Mouse (Mus musculus): Measurements from ENCODE around the gene Atp9a.
"Not testable (repeated sequence)": the region's sequence is repeated elsewhere in the genome, so short reads cannot be mapped to it uniquely, and the experiment has no call there.

Gene Atp9a

DNA sequence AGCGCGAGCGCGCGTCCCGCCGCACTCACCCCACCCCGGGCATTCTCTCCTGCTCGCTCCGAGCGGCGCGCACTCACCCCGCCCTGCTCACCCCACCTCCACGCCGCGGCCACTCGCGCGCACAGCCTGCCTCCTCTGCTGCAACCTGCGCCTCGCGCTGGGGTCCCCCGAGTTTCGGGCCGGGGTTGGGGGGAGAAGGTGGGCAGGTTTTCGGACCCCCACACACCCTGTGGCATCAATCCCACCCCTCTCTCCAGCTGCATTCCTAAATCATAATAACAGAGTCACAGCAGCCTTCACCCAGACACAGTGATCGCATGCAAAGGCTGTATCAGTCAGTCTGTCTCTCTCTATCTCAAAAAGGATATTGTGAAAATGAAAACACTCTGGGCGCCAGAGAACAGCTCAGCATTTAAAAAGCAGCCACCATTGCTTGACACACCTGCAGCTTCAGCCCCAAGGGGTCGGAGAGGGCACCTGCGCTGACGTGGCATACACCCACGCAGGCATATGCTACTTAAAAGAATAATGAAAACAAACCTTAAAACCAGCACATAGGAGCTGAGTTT is at the start of gene Atp9a:
TSS of gene Atp9a (minus strand) at position 351 of the 569 bp plus-strand sequence.
- in situ Hi-C loops (cut with MboI, MseI) = no loop called here

DNA sequence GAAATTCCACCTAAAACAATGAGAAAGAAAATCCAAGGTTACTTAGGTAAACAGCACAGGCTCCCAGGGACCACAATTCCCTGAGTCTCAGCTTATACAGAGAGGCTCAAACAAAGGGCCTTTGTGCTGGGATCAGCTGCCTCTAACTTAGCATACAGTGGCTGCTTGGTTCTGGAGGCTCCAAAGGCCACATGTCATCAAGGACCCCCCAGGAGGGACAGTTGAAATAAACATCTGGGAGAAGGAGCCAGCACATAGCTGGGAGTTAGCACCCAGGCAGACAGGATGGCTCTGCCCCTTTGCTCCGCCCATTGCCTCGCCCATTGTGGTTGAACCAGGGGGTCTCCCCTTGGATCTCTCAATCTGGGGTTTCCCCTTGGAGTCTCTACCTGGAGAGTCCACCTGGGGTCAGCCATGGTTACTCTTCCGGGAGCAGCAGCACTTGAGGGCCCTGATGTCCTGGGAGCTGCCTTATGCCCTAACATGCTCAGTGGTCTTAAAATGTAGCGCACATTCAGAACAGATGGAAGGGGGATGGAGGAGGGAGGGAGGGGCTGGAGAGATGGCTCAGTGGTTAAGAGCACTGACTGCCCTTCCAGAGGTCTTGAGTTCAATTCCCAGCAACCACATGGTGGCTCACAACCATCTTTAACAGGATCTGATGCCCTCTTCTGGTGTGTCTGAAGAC is 49.0 kb upstream of the Atp9a start:
- in situ Hi-C loops (cut with MboI, MseI) = no loop called here

DNA sequence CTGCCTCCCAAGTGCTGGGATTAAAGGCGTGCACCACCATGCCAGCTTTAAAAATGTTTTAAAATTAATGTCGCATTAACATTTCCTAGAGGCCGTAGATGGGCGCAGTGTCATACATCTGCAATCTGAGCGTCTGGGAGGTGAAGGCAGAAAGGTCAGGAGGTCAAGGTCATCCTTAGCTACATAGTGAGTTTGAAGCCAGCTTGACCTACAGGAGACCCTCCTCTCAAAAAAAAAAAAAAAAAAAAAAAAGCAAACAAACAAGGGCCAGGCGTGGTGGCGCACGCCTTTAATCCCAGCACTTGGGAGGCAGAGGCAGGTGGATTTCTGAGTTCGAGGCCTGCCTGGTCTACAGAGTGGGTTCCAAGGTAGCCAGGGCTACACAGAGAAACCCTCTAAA is 44.0 kb upstream of the Atp9a start:
- in situ Hi-C loops (cut with MboI, MseI) = no loop called here

DNA sequence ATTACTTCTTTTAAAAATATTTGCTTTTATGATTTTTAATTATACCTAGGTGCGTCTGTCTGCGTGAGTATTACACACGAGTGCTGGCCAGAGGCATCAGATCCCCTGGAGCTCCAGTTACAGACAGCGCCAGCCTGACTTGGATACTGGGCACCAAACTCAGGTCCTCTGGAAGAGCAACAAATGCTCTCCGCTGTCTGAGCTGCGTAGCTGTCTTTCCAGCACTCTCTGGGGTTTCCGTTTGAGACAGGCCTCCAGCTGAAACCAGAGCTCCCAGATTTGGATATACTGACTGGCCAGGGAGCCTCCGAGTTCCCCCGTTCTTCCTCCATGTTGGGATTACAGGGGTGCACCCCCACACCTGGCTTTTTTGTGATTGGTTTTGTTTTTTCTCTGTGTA is 38.4 kb upstream of the Atp9a start:
- in situ Hi-C loops (cut with MboI, MseI) = no loop called here

DNA sequence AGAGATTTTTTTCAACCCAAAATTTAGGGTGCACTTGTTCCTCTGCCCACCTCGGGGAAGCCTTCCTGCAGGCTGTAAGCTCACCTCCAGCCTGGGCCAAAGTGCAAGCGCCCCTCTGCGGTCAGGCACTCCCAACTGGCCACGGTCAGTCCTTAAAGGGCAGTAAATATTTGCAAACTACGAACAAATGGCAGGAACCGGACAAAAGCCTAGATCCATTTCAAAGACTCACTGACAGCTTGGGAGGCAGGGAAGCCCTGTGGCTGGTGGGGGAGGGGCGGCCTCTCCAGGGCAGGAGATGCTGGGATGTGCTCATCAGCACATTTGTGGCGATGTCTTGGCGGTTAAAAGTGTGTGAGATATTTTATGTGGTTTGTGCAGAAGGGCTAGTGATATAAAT is 37.8 kb upstream of the Atp9a start:
- in situ Hi-C loops (cut with MboI, MseI) = no loop called here

DNA sequence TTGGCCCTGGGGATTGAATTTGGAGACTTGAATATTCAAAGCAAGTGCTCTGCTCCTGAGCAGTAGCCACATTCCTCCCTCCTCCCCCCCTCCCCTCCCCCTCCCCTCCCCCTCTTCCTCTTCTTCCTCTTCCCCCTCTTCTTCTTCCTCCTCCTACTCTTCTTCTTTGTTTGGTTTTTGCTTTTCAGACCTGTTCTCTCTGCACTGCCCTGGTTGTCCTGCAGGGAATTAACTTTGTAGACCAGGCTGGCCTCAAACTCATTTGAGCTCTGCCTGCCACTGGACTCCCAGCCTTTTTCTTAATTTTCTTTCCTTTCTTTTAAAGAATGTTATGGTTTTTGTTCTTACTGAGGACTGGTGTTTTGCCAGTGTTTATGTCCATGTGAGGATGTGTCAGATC is 35.3 kb upstream of the Atp9a start:
- in situ Hi-C loops (cut with MboI, MseI) = loop anchor here (10.0 kb wide), 1 partner anchor 523 kb away; no protein-coding TSS in a partner anchor

DNA sequence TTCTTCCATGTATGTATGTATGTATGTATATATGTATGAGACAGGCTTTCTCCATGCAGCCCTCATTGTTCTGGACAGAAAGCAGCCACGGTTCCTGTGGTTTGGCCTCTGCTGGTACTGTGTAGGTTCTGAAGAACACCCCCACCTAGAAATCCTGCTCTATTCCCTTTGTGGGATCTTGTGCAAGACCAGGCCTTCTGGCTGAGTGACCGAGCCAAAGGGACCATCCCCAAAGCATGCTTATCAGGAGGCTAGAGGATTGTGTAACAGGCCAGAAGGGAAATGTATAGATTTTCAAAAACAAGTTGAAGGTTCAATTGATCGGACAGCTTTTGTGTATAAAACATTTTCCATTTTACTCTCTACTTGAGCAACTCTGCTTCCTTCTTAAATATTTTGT is 34.0 kb upstream of the Atp9a start:
- in situ Hi-C loops (cut with MboI, MseI) = loop anchor here (10.0 kb wide), 1 partner anchor 521 kb away; no protein-coding TSS in a partner anchor

DNA sequence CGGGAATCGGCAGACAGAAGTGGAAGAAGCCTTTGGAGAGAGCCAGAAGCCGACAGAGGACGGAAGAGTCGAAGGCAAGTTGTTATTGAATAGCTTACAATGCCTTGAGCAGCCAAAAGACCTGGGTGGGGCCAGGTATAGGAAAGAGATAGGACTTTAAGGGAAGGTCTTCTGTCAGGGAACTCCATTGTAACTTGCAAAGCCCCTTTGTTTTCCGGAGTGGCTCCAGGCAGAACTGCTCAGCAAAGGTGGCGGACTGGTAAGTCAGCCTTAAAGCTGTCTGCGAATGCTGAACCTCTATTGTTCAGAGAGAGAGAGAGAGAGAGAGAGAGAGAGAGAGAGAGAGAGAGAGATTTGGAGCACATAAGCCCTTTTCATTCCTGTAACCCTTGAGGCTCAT is 27.1 kb upstream of the Atp9a start:
- in situ Hi-C loops (cut with MboI, MseI) = no loop called here

DNA sequence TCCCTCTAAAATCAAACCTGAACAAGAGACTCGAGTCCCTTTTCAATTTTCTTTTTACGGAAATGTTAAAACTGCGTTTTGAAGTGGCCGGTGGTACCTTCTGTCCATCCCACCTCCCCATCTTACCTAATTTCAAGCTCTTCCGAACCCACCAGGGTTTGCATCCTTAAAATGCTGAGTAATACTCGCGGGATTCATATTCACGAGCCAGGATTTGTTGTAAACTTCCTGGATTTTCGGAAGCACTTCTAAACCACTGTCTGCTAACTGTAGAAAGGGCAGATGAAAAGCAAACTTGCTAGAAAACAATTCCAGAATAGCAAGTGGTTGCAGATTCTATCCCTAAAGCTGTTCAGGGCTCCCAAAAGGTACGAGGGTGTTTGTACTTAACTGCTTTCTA is 25.4 kb upstream of the Atp9a start, which contains the start of gene Sall4:
TSS of gene Sall4 (minus strand) at position 362 of the 400 bp plus-strand sequence.
- in situ Hi-C loops (cut with MboI, MseI) = no loop called here

DNA sequence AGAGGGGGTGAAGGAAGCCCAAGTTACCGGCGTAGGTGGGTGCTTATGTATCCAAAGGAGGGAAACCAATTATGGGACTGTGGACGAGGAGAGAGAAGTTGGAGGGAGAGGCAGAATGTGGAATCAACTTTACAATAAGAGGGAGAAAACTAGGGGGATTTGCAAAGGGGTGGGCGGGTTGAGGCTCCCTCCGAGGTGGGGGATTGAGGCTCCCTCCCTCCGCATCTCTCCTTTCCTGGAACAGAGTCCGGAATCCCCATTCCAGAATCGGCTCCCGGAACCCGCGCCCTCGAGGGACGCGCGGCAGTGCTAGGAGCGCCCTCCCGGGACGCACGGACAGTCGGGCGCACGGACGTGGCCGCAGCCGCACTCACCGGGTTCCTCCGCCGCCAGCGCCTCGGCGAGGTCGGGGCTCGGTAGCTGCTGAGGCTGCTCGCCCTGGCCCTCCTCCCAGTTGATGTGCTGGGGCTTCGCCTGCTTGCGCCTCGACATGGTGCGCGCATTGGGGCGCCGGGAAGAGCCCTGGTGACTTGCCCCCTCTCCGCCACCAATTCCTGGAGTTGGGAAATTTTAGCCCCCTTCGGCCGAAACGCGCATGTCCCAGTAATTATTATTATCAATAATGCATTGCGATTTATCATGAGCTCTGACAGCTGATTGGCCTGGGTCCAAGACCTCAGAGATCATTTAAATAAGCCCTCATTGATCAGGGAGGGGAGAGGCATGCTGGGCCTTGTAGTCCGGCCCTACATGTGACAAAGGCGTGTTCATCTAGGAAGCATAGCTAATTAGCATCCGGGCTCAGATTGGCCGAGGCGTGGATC is 24.5 kb upstream of the Atp9a start:
- in situ Hi-C loops (cut with MboI, MseI) = no loop called here

DNA sequence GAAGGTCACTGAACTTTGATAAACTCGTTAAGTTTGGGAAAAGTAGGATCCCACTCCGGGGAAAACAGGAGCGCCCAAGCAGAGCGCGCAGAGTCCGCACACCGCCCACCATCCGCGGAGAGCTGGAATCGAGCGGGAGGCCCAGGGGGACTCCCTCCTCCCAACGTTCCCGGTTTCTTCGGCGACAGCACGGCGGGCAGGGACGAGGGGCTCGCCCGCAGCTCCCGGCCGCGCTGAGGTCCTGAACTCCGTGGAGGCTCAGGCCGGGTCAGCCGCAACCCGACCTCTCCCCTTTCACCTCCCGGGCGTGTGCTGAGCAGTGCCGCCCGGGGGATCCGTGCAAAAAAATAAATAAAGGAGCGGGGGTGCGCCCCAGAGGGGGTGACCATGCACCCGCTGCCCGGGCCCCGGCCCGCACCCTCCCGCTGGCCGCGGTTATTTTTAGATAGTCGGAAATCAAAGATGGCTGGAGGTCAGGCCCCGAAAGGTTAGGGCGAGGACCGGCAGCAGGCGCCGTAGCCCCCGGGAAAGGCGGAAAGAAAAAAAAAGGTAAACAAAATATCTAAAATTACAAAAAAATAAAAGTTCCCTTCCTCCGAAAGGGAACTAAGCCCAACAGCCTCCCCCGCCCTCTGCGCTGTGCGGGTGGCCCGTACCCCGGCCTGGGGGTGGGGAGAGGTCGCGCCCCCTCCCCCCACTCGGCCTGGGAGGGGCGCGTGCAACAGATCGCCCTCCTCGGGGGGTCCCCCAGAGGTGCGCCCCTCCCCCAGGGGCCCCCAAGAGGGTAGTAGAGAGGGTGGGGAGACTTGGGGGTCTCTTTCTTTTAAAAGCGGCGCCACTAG is 23.7 kb upstream of the Atp9a start:
- in situ Hi-C loops (cut with MboI, MseI) = no loop called here

DNA sequence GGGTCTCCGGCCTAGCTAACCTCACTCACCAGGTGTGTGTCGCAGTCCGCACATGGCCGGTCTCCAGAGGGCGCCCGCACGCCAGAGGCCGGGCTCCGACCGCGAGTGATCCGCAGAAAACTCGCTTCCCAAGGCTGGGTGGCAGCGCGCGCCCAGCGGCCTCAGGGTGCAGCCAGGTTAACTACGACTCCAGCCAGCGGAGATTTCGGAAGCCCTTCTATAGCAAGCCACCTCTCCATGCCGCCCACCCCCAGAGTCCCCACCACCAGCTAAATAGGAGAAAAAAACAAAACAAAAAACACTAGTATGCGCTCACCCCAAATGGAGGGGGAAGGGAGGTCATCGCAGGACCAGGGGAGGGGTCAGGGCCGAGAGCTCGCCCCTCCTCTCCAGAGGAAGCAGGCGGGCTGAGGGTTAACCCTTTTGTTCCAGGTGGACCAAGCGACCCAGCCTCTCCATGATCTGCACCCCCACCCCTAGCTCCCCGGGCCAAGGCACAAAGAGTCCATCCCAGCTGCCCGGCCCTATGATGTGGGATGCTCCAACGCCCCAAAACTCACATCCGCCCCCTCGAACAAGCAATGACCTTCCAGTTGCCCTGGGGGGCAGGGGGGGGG is 23.0 kb upstream of the Atp9a start:
- in situ Hi-C loops (cut with MboI, MseI) = no loop called here

DNA sequence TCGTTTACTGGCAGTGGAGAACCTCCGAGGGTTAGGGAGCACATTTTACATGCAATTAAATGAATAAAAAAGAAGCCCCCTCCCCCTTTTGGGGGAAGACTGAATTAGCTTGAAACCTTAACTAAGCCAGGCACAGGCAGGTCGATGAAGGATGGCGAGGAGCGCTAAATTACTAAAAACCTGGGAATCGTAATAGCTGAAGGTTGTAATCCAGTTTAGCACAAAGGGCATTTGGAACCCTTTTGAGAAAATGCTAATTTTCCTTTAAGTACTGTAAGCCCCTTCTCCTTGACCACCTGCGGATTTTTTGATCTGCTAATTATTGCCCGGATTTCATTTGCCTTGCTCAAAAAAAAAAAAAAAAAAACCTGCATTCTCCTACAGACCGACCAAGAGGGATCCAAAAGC is 22.3 kb upstream of the Atp9a start:
- in situ Hi-C loops (cut with MboI, MseI) = no loop called here

DNA sequence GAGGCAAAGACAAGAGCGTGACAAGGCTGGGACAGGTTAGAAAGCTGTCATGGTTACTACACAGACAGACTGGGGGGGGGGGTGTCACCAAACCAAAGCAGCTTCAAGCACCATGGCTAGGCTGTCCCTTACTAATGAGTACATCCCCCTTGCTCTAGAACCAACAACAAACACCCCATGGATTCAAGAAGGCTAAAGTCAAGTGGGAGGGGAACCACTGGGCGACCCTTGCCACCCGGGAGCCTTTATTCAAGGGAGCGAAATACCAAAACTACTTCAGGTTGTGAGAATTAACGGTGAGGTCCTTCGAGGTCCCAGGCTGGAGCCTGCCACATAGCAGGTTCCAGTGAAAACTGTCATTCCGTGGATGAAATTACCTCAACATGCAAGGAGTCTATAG is 21.6 kb upstream of the Atp9a start:
- in situ Hi-C loops (cut with MboI, MseI) = no loop called here

DNA sequence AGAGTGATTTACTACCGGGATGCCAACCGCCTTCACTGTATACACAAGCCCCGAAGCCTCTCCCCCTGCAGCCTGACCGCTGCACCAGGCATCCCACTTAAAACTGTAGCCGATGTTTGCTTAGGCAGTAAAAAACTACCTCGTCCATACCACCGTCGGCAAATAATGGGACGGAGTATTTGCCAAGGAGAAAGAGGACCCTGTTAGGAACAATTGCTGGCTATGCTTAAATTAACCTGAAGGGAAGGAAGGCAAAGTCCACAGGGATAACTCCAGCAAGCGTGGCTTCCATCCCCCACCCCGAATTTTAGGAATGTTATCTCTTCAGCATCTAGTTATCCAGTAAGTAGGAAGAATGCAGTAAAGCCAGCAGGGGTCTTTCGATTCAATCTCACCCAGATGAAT is 20.2 kb upstream of the Atp9a start:
- in situ Hi-C loops (cut with MboI, MseI) = no loop called here

DNA sequence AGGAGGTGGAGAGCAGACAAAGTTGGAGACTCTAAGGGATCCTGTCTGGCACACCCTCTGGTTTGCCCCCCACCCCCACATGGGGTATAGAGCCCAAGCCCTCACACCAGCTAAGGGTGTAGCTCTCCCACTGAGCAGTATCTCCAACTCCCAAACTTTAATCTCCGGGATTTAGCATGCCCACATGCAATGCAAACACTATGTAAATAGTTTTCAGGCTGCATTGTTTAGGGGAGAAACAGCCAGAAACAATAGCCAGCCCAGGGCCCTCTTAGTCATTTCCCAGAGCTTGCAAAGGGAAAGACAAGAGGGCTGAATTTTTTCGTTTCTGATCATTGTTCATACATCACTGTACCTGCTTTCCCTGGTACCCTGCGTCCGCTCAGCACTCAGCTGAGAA is 19.7 kb upstream of the Atp9a start:
- in situ Hi-C loops (cut with MboI, MseI) = no loop called here

DNA sequence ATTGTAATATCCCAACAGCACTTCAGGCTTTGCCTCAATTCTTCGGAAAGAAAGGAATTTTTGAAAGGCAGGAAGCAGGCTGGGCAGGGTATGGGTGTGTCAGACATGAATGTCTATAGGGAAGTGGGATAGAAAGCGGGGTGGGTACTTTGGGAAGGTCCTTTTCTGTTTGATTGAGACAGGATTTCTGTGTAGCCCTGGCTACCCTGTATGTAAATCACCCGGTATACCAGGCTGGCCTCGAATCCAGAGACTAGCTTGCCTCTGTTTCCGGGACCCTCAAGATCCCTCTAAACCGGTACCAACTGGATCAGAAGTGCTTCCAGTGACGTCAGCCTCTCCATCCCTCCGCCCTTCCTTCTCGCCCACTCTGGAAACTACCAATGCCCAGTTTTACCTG is 18.9 kb upstream of the Atp9a start:
- in situ Hi-C loops (cut with MboI, MseI) = no loop called here

DNA sequence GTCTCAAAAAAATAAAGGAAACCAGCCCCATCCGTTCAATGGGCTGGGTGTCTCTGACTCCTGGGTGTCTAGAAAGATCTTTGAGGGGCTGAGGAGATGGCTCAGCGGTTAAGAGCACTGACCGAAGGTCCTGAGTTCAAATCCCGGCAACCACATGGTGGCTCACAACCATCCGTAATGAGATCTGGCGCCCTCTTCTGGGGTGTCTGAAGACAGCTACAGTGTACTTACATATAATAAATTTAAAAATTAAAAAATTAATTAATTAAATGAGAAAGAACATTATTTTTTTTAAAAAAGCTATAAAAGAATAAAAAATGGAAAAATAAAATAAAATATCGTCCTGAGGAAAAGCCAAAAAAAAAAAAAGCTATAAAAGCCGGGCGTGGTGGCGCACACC is 2.2 kb upstream of the Atp9a start:
- in situ Hi-C loops (cut with MboI, MseI) = not testable (repeated sequence)

DNA sequence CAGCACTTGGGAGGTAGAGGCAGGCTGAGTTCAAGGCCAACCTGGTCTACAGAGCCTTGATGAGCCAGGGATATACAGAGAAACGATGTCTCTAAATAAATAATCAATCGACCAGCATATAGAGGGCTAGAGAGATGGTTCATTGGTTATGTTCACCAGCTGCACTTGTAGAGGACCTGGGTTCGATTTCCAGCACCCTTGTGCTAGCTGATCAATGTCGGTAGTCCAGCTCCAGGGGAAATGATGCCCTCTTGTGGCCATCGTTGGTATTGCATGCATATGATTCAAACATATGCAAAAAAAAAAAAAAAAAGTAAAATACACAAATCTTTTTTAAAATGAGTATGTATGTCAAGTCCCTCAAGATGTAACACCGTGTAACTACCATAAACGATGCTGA is 440 bp upstream of the Atp9a start:
- in situ Hi-C loops (cut with MboI, MseI) = no loop called here

DNA sequence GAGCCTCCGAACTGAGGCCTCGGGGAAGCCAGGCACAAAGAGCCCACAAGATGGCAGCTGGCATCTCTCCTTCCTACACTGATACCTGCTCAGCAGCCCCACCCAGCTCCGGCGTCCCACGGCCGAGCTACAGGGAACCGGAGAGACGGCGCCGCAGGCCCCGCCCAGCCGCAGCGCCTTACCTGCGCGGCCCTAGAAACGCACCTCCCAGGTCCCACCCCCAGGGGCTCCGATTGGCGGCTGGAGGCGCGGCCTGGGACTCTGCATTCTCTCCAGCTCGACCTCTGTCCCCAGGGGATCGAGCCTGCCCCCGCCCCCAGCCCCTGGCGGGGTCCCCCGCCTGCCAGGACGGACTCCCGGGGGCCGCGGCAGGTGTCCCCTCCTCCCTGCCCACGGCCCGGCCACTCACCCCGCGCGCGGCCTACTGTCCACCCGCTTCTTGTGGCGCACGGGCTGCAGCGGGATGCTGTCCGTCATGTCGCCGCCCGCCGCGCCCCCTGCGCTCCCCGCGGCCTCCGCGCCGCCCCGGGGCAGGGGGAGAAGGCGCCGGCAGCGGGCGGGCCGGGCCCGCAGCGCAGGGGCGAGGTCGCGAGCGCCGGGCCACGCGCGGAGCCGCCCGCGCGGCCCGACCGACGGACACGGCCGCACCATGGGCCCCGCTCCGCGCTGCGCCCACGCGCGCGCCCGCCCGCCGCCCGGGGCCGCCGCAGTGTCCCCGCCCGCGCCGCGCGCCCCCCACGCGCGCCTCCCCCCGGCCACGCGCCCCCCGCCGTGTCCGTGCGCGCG is 743 bp downstream of the Atp9a start:
- in situ Hi-C loops (cut with MboI, MseI) = no loop called here

DNA sequence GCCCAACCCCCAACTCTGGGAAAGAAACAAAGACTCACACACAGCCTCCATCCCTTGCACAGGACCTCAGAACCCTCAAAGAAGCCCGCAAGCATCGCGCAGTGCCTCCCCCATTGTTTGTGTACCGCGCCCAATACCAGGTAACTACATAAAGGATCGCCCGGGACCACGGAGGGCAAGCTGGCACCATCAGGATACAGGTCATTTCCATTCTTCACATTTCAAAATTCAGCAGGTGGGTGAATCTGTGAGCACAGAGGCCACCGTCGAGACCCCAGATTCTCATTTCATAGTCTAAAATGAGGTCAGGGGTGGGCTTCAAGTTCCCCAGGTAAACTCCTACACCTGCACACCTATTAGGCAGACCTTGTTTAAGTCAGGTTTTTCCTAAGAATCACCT is 1.7 kb downstream of the Atp9a start:
- in situ Hi-C loops (cut with MboI, MseI) = no loop called here
